Mouse (Mus musculus): Measurements from ENCODE around the gene Uts2. TPM values are rescaled to one million over a fixed set of nuclear protein-coding genes. Genes with fewer than 3 reads are reported as not detected.

The Uts2 gene
- polyA plus RNA-seq (2015; fragmentation: Nextera tagmentation; extraction: Ambion mirVana): not detected in 2 replicates

DNA sequence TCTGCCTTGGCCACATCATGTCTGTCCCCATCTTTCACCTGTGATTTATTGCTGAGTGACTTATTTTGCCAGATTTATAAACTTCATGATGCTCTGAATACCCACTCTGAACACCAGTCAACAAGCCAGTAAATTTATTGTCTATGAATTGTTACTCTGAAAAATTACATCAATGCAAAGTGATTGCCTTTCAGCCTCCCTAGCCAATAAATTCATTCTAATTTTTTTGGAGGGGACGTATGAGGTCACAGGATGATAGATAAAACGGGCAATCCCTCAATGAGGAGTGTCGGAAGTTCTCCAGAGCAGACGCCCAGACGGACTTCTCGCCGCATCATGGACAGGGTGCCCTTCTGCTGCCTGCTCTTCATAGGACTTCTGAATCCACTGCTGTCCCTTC lies at the start of gene Uts2:
Uts2 (plus strand) TSS at position 301 of the 400 bp plus-strand sequence.
- no peaks in the 10 kb centered on the region for H3K36me3 ChIP-seq
- H3K9me3 ChIP-seq: no peaks in the 10 kb centered on the region
- ATAC-seq: no peak
- H3K9ac ChIP-seq (replicated peaks): no peak within 1 kb of the TSS
- H3K27ac ChIP-seq: no peak within 1 kb of the TSS
- H3K4me2 ChIP-seq (replicated peaks): no peak within 1 kb of the TSS
- no peaks in the 10 kb centered on the region for H3K27me3 ChIP-seq
- WGBS: 93% methylated on average over 7 of the region's 7 CpGs
- H3K4me3 ChIP-seq (replicated peaks): no peak within 1 kb of the TSS
- no peaks in the 10 kb centered on the region for H3K4me1 ChIP-seq (replicated peaks)

DNA sequence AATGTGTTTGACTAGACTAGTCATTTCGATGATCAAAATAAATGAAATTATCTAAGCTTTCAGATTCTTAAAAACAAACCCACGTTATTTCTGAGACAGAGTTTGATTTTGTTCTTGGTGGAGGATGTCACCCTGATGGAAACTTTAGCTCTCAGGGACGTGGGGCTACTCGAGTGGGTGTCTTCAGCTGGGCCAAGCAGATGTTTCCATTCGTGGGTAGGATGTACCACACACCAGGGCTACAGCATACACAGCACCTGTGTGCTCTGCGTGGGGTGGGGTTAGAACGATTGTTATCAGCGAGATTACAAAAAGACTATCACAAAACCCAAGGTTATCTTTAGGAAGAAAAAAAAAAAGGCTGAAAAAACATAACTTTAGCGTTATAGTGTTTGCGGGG lies 45.9 kb upstream of the Uts2 start:
- no peaks in the 10 kb centered on the region for H3K27me3 ChIP-seq
- no peak overlapping the region for H3K4me3 ChIP-seq (replicated peaks)
- ATAC-seq: no peak
- H3K9ac ChIP-seq (replicated peaks): no peak overlapping the region
- WGBS: 87% methylated on average over 10 of the region's 10 CpGs
- H3K4me2 ChIP-seq (replicated peaks): no peak overlapping the region
- no peaks in the 10 kb centered on the region for H3K36me3 ChIP-seq
- no peaks in the 10 kb centered on the region for H3K4me1 ChIP-seq (replicated peaks)
- no peaks in the 10 kb centered on the region for H3K9me3 ChIP-seq
- no peak overlapping the region for H3K27ac ChIP-seq

- WGBS: 45% methylated on average over 13 of the region's 13 CpGs
- H3K4me1 ChIP-seq (replicated peaks): peaks cover 13% of the 10 kb centered on the region
- no peaks in the 10 kb centered on the region for H3K9me3 ChIP-seq
- ATAC-seq: peak; percentile 91
- H3K4me2 ChIP-seq (replicated peaks): no peak overlapping the region
- peak overlapping the region; percentile 72 for H3K27ac ChIP-seq
- H3K4me3 ChIP-seq (replicated peaks): no peak overlapping the region
- no peak overlapping the region for H3K9ac ChIP-seq (replicated peaks)
- no peaks in the 10 kb centered on the region for H3K36me3 ChIP-seq
- no peaks in the 10 kb centered on the region for H3K27me3 ChIP-seq
These were observed 40.4 kb upstream of the Uts2 start for GRCm38 (mm10) chr4:150956369-150957105.

GRCm38 (mm10) chr4:150957106-150957458 lies 39.8 kb upstream of the Uts2 start:
- Histone ChIP-seq H3K27me3 (no peaks in the 10 kb centered on the region), H3K9me3 (no peaks in the 10 kb centered on the region), H3K4me2 (replicated peaks) (no peak overlapping the region), H3K4me1 (replicated peaks) (peaks cover 13% of the 10 kb centered on the region), H3K36me3 (no peaks in the 10 kb centered on the region), H3K27ac (peak overlapping the region; percentile 72; the same call in 1 of the 2 replicates), H3K4me3 (replicated peaks) (no peak overlapping the region), H3K9ac (replicated peaks) (no peak overlapping the region)
- no peak; the same call in 1 of the 2 replicates for ATAC-seq
- 34% methylated on average over 1 of the region's 1 CpGs for WGBS

- Histone ChIP-seq H3K9me3 (no peaks in the 10 kb centered on the region), H3K4me3 (replicated peaks) (no peak overlapping the region), H3K4me2 (replicated peaks) (no peak overlapping the region), H3K27me3 (no peaks in the 10 kb centered on the region), H3K27ac (no peak overlapping the region), H3K9ac (replicated peaks) (no peak overlapping the region), H3K4me1 (replicated peaks) (peaks cover 13% of the 10 kb centered on the region), H3K36me3 (no peaks in the 10 kb centered on the region)
- no peak for ATAC-seq
- WGBS: 79% methylated on average over 7 of the region's 7 CpGs
These were observed 38.4 kb upstream of the Uts2 start for GRCm38 (mm10) chr4:150958536-150958935.

DNA sequence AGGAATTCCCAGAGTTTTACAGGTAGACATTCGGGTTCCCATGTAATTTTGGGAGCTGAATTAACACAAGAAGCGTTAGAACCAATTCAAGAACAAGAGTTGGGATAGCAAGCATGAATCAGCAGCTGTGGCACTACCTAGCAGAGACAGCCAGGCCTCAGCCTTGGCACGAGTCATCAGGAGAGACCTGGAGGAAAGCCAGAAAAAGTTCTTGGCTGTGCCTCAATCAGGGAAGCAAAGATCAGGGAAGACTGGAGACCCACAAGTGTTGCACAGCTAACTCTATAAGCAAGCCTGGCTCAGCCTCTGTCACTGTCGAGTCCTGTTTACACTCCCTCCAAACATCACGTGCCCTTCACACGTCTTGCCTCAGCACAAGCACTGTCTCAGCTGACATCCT lies 34.7 kb upstream of the Uts2 start:
- ATAC-seq: no peak
- H3K27me3 ChIP-seq: peaks cover 3% of the 10 kb centered on the region; the same call in 1 of the 2 replicates
- peaks cover 6% of the 10 kb centered on the region; the same call in 1 of the 2 replicates for H3K4me1 ChIP-seq (replicated peaks)
- no peak overlapping the region for H3K4me2 ChIP-seq (replicated peaks)
- WGBS: 75% methylated on average over 6 of the region's 6 CpGs
- no peak overlapping the region for H3K4me3 ChIP-seq (replicated peaks)
- no peaks in the 10 kb centered on the region for H3K36me3 ChIP-seq
- no peaks in the 10 kb centered on the region for H3K9me3 ChIP-seq
- H3K9ac ChIP-seq (replicated peaks): no peak overlapping the region
- H3K27ac ChIP-seq: no peak overlapping the region

- Histone ChIP-seq H3K27me3 (peaks cover 3% of the 10 kb centered on the region; the same call in 1 of the 2 replicates), H3K4me3 (replicated peaks) (no peak overlapping the region), H3K4me2 (replicated peaks) (no peak overlapping the region), H3K27ac (no peak overlapping the region), H3K4me1 (replicated peaks) (0 out of 2 replicates have a peak, but pooled peaks cover 3% of the 10 kb centered on the region), H3K36me3 (no peaks in the 10 kb centered on the region), H3K9ac (replicated peaks) (no peak overlapping the region), H3K9me3 (no peaks in the 10 kb centered on the region)
- ATAC-seq: no peak
- WGBS: 64% methylated on average over 2 of the region's 2 CpGs
These were observed 33.2 kb upstream of the Uts2 start for GRCm38 (mm10) chr4:150963711-150964110.

DNA sequence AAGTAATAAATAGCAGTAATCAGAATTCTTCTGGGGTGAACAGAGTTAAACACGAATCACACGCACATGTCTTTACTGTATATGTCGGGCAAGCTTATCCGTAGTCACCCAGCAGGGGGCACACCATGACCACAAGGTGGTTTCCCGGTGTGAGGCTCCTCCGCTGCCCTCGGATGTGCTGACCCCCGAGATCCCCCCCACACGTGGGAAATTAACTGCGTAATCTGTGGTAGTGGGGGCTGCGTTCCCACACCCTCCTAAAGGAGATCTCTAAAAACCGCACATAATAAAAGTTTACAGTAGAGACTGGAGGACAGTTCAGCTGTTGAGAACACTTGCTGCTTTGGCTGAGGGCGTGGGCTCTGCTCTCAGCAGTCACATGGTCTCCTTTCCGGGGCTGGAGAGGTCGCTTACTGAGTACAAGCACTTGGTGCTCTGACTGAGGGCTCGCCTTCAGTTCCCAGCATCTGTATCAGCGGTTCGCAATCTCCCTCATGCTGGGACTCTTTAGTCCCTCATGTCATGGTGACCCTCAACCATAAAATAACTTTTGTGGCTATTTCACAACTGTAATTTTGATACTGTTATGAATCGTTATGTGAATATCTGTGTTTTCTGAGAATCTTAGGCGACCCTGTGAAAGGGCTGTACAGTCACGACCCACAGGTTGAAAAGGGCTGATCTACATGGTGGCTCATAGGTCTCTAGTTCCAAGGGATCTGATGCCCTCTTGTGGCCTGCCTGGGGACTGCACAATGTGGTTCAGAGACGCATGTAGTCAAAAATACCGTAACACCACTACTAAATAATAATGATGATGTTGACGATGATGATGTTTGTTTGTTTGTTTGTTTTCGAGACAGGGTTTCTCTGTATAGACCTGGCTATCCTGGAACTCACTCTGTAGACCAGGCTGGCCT lies 32.0 kb upstream of the Uts2 start:
- Histone ChIP-seq H3K9me3 (no peaks in the 10 kb centered on the region), H3K27ac (no peak overlapping the region), H3K27me3 (peaks cover 3% of the 10 kb centered on the region; the same call in 1 of the 2 replicates), H3K9ac (replicated peaks) (no peak overlapping the region), H3K4me2 (replicated peaks) (peak overlapping the region; percentile 33), H3K36me3 (no peaks in the 10 kb centered on the region), H3K4me1 (replicated peaks) (0 out of 2 replicates have a peak, but pooled peaks cover 3% of the 10 kb centered on the region), H3K4me3 (replicated peaks) (no peak overlapping the region)
- 13% methylated on average over 25 of the region's 25 CpGs for WGBS
- ATAC-seq: no peak

DNA sequence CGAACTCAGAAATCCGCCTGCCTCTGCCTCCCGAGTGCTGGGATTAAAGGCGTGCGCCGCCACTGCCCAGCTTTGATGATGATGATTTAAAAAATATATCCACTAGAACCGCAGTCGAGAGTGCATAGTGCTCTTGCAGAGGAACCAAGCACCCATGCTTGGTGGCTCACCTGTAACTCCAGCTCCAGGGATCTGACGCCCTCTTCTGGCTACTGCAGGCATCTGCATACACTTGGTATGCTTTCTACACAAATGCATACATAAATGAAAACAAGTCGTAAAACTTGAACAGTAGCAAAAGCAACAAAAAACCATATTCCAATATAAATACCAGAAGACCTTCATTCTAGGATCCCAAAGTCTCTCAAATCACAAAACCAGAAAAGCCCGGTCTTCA lies 31.3 kb upstream of the Uts2 start:
- H3K4me3 ChIP-seq (replicated peaks): no peak overlapping the region
- no peak overlapping the region for H3K4me2 ChIP-seq (replicated peaks)
- no peak overlapping the region for H3K9ac ChIP-seq (replicated peaks)
- 74% methylated on average over 11 of the region's 11 CpGs for WGBS
- ATAC-seq: no peak
- no peak overlapping the region for H3K27ac ChIP-seq
- no peaks in the 10 kb centered on the region for H3K36me3 ChIP-seq
- peaks cover 3% of the 10 kb centered on the region; the same call in 1 of the 2 replicates for H3K27me3 ChIP-seq
- 0 out of 2 replicates have a peak, but pooled peaks cover 3% of the 10 kb centered on the region for H3K4me1 ChIP-seq (replicated peaks)
- no peaks in the 10 kb centered on the region for H3K9me3 ChIP-seq

- H3K27me3 ChIP-seq: peaks cover 3% of the 10 kb centered on the region; the same call in 1 of the 2 replicates
- WGBS: 26% methylated on average over 7 of the region's 7 CpGs
- H3K4me3 ChIP-seq (replicated peaks): no peak overlapping the region
- 0 out of 2 replicates have a peak, but pooled peaks cover 3% of the 10 kb centered on the region for H3K4me1 ChIP-seq (replicated peaks)
- H3K9me3 ChIP-seq: no peaks in the 10 kb centered on the region
- H3K4me2 ChIP-seq (replicated peaks): no peak overlapping the region
- H3K36me3 ChIP-seq: no peaks in the 10 kb centered on the region
- no peak overlapping the region for H3K27ac ChIP-seq
- ATAC-seq: no peak
- no peak overlapping the region for H3K9ac ChIP-seq (replicated peaks)
These were observed 30.3 kb upstream of the Uts2 start for GRCm38 (mm10) chr4:150966556-150966955.

GRCm38 (mm10) chr4:150968956-150969355 lies 27.9 kb upstream of the Uts2 start:
- Histone ChIP-seq H3K4me3 (replicated peaks) (no peak overlapping the region), H3K4me2 (replicated peaks) (no peak overlapping the region), H3K36me3 (no peaks in the 10 kb centered on the region), H3K27me3 (peaks cover 3% of the 10 kb centered on the region; the same call in 1 of the 2 replicates), H3K9me3 (no peaks in the 10 kb centered on the region), H3K9ac (replicated peaks) (no peak overlapping the region), H3K4me1 (replicated peaks) (0 out of 2 replicates have a peak, but pooled peaks cover 3% of the 10 kb centered on the region), H3K27ac (no peak overlapping the region)
- 87% methylated on average over 8 of the region's 8 CpGs for WGBS
- ATAC-seq: no peak

DNA sequence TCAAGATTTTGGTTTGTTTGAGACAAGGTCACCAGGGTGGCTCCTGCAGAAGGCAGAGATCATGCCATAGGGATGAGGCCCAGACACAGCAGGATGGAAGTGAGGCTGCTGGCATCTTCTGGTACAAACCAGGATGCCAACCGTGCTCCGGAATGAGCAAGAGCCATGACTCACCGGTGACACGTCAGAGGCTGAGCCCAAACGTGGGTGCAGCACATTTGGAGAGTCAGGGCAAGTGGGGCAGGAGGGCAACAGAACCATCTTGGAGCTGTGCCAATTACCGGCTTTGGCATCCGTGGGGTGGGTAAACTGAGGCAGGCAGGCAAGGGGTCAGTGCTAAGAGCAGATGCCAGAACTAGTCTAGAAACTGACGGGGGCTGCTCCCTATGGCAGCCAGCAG lies 23.6 kb upstream of the Uts2 start:
- no peak for ATAC-seq
- WGBS: 81% methylated on average over 8 of the region's 8 CpGs
- Histone ChIP-seq H3K9ac (replicated peaks) (no peak overlapping the region), H3K27ac (no peak overlapping the region), H3K36me3 (no peaks in the 10 kb centered on the region), H3K4me3 (replicated peaks) (no peak overlapping the region), H3K9me3 (no peaks in the 10 kb centered on the region), H3K4me1 (replicated peaks) (no peaks in the 10 kb centered on the region), H3K4me2 (replicated peaks) (no peak overlapping the region), H3K27me3 (no peaks in the 10 kb centered on the region)

Measured in midbrain, embryonic 13.5 days (tissue).